Mouse (Mus musculus): Measurements from ENCODE around the gene Pla2g3.

DNA sequence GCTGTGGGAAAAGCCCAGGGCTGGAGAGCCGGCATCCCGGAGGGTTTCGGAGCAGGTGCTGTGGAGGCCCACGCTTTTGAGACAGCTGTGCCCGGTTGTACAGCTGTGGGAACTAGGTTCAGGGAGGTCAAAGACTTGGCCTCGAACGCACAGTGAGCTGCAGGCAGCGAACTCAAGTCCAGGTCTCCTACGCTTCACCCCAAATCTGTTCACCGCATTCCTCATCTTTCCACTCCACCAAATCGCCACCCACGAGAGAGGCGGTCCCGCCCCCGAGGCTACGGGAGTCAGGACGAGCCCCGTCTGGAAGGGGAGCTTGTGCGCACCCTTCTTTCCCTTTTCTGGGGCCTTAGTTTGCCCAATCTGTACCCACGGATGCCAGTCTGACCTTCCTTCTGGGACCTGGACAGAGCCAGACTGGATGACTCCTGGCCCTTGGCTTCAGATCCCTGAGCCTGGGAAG, 36.4 kb upstream of the Pla2g3 start:
- no peak for TF ChIP-seq POLR2A (IDR thresholded peaks at IDR 0.05; ENCODE audit: low read depth, low read length)
- TF ChIP-seq USF1 (IDR thresholded peaks at IDR 0.05; ENCODE audit: low read depth, low read length), result no peak
- no peak for TF ChIP-seq MAZ (IDR thresholded peaks at IDR 0.05; ENCODE audit: low read depth, low read length)
- no peak for TF ChIP-seq MEF2A (IDR thresholded peaks at IDR 0.05; ENCODE audit: borderline replicate concordance, low read depth, low read length)
- TF ChIP-seq CTCF (conservative IDR thresholded peaks at IDR 0.05 in 1 of 2, IDR thresholded peaks at IDR 0.05 in 1 of 2; ENCODE audit: low read depth in 2 of 2, low read length in 2 of 2), result no peak
- TF ChIP-seq BHLHE40 (IDR thresholded peaks at IDR 0.05; ENCODE audit: low read depth, low read length), result no peak
